Mouse (Mus musculus): ENCODE measurements around the gene Pik3c2b. TPM values are rescaled to one million over a fixed set of nuclear protein-coding genes. Genes with fewer than 3 reads are reported as not detected.
A peak's percentile ranks its signal among the peaks of the same experiment; 100 is the strongest.

Pik3c2b gene
- total RNA-seq, 2 experiments from 2014 or later, result 9.8 to 11.0 TPM

GRCm38 (mm10) chr1:133100980-133101798, 55.7 kb downstream of the Pik3c2b start:
- intact Hi-C loops (cut with DNase I), result loop anchor here (1.0 kb wide), 1 partner anchor 62 kb away; no protein-coding TSS in a partner anchor
- TF ChIP-seq CTCF (IDR thresholded peaks at IDR 0.05), result peak; percentile 96; the same call in 1 of the 2 replicates
- no peak overlapping the region for H3K4me3 ChIP-seq
- DNase-seq, result peak; percentile 82
- no peak overlapping the region for H3K27ac ChIP-seq

GRCm38 (mm10) chr1:133102108-133102507, 56.6 kb downstream of the Pik3c2b start:
- no peak for DNase-seq
- no peak for TF ChIP-seq CTCF (IDR thresholded peaks at IDR 0.05)
- intact Hi-C loops (cut with DNase I), result no loop called here

GRCm38 (mm10) chr1:133103315-133103714, 57.8 kb downstream of the Pik3c2b start:
- intact Hi-C loops (cut with DNase I), result no loop called here
- DNase-seq, result no peak
- Histone ChIP-seq H3K27ac (no peak overlapping the region), H3K4me3 (no peak overlapping the region)
- no peak for TF ChIP-seq CTCF (IDR thresholded peaks at IDR 0.05)

More at GRCm38 (mm10) chr1:133102108-133102507, 56.6 kb downstream of the Pik3c2b start:
- Histone ChIP-seq H3K27ac (no peak overlapping the region), H3K4me3 (no peak overlapping the region)

- Histone ChIP-seq H3K27ac (no peak overlapping the region), H3K4me3 (no peak overlapping the region)
- no peak for DNase-seq
- intact Hi-C loops (cut with DNase I), result no loop called here
- no peak for TF ChIP-seq CTCF (IDR thresholded peaks at IDR 0.05)
These were observed 58.4 kb downstream of the Pik3c2b start for GRCm38 (mm10) chr1:133103871-133104270.

- intact Hi-C loops (cut with DNase I), result no loop called here
- no peak for DNase-seq
- no peak; the same call in 1 of the 2 replicates for TF ChIP-seq CTCF (IDR thresholded peaks at IDR 0.05)
- H3K4me3 ChIP-seq, result no peak overlapping the region
- no peak overlapping the region for H3K27ac ChIP-seq
These were observed 70.6 kb downstream of the Pik3c2b start for GRCm38 (mm10) chr1:133116108-133116507.

- Histone ChIP-seq H3K4me3 (no peak overlapping the region), H3K27ac (no peak overlapping the region)
- intact Hi-C loops (cut with DNase I), result no loop called here
- DNase-seq, result no peak
- no peak for TF ChIP-seq CTCF (IDR thresholded peaks at IDR 0.05)
These were observed 72.7 kb downstream of the Pik3c2b start for GRCm38 (mm10) chr1:133118127-133118526.

- no peak overlapping the region for H3K27ac ChIP-seq
- intact Hi-C loops (cut with DNase I), result no loop called here
- H3K4me3 ChIP-seq, result no peak overlapping the region
- TF ChIP-seq CTCF (IDR thresholded peaks at IDR 0.05), result no peak
- DNase-seq, result no peak
These were observed 73.4 kb downstream of the Pik3c2b start for GRCm38 (mm10) chr1:133118844-133119243.

GRCm38 (mm10) chr1:133119931-133120712, 74.7 kb downstream of the Pik3c2b start:
- no peak for TF ChIP-seq CTCF (IDR thresholded peaks at IDR 0.05)
- DNase-seq, result peak; percentile 51
- H3K4me3 ChIP-seq, result no peak overlapping the region
- peak overlapping the region; percentile 31; the same call in 1 of the 2 replicates for H3K27ac ChIP-seq
- intact Hi-C loops (cut with DNase I), result no loop called here

- TF ChIP-seq CTCF (IDR thresholded peaks at IDR 0.05), result no peak
- intact Hi-C loops (cut with DNase I), result no loop called here
- no peak overlapping the region for H3K27ac ChIP-seq
- H3K4me3 ChIP-seq, result no peak overlapping the region
- DNase-seq, result no peak
These were observed 75.8 kb downstream of the Pik3c2b start for GRCm38 (mm10) chr1:133121246-133121645.

- intact Hi-C loops (cut with DNase I), result no loop called here
- Histone ChIP-seq H3K27ac (no peak overlapping the region), H3K4me3 (no peak overlapping the region)
- DNase-seq, result no peak
- TF ChIP-seq CTCF (IDR thresholded peaks at IDR 0.05), result no peak
These were observed 78.7 kb downstream of the Pik3c2b start for GRCm38 (mm10) chr1:133124137-133124536.

GRCm38 (mm10) chr1:133125640-133126364, 80.3 kb downstream of the Pik3c2b start:
- intact Hi-C loops (cut with DNase I), result no loop called here
- H3K4me3 ChIP-seq, result no peak overlapping the region
- no peak for DNase-seq
- TF ChIP-seq CTCF (IDR thresholded peaks at IDR 0.05), result peak; percentile 23; the same call in 1 of the 2 replicates
- H3K27ac ChIP-seq, result no peak overlapping the region

GRCm38 (mm10) chr1:133126365-133126740, 80.9 kb downstream of the Pik3c2b start:
- H3K4me3 ChIP-seq, result no peak overlapping the region
- no peak overlapping the region for H3K27ac ChIP-seq
- TF ChIP-seq CTCF (IDR thresholded peaks at IDR 0.05), result no peak
- intact Hi-C loops (cut with DNase I), result no loop called here
- DNase-seq, result no peak
